In the genomic region with DNA sequence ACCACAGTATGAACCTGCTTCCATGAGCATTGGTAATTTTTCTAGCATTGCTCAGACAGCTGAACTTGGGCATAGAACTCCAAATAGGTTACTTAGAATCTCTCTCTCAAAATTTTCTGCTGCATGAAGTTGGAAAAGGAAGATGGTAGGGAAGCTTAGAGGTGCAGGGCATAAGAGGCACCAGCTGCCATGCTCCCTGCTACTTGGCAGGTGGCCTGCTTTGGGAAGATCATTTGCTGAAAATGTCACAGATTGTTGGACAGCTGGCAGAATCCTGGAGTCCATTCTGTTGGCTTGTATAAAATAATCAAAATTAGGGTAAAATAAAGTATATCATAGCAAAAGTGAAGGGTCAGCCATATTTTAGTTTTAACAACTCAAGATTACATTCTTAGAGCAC, we compare ENCODE assay signal across 18 mouse cellular contexts.
DNase-seq lines count a peak whose midpoint lies in the region; ATAC-seq and TF ChIP-seq lines count a peak whose summit lies in the region.
"Had no signal": no experiment of that assay in that cellular context is flagged by ENCODE, and none has a peak within 500 bp of the region (broad histone marks: within the 10 kb centered on the region; RNA-seq: fewer than 3 reads in every experiment).

No protein-coding gene starts in this region.

- no peak for DNase-seq in forebrain, embryonic 10.5 days (ENCODE audit: extremely low spot score, low spot score)
- peak; percentile 87 for DNase-seq in brain, embryonic 14.5 days (ENCODE audit: low read depth)
- peak; percentile 92 for DNase-seq in cerebellum, adult 8-10 months
- peak in 1 of 2 experiments; percentile 40 for DNase-seq in layer of hippocampus, adult 2 months (ENCODE audit: low spot score in 2 of 2)
- no peak for DNase-seq in thymus, adult 18-20 months
- DNase-seq: gastrocnemius, postnatal 36 days; heart, postnatal 36 days; right cerebral cortex, postnatal 4 days had no signal

- H3K4me2 ChIP-seq in forebrain, embryonic 16.5 days (ENCODE audit: low read length): no peak overlapping the region
- H3K4me2 ChIP-seq in kidney, embryonic 14.5 days (replicated peaks; ENCODE audit: low read depth, low read length): no peak overlapping the region
- H3K4me2 ChIP-seq: embryonic facial prominence, embryonic 15.5 days; heart, embryonic 12.5 days; limb, embryonic 12.5 days; midbrain, embryonic 15.5 days; neural tube, embryonic 12.5 days had no signal

- H3K9ac ChIP-seq in forebrain, embryonic 16.5 days (replicated peaks; ENCODE audit: low read depth, low read length): no peak overlapping the region
- H3K9ac ChIP-seq in kidney, embryonic 14.5 days (ENCODE audit: low read depth, low read length): no peak overlapping the region
- H3K9ac ChIP-seq: embryonic facial prominence, embryonic 15.5 days; heart, embryonic 12.5 days; limb, embryonic 12.5 days; liver, embryonic 14.5 days; midbrain, embryonic 15.5 days; neural tube, embryonic 12.5 days had no signal

- 0 out of 2 replicates have a peak, but pooled peaks have one; percentile 42 for ATAC-seq in forebrain, embryonic 16.5 days
- no peak for ATAC-seq in erythroblast, adult 5-6 weeks (replicated peaks; ENCODE audit: low FRiP score, poor library complexity, severe bottlenecking)
- ATAC-seq in kidney, embryonic 14.5 days (ENCODE audit: low FRiP score, low TSS enrichment): no peak
- ATAC-seq: midbrain, embryonic 15.5 days had no signal

- no peak for TF ChIP-seq CTCF in brain, embryonic 14.5 days (IDR thresholded peaks at IDR 0.05; ENCODE audit: borderline replicate concordance, extremely low read depth, insufficient read depth, insufficient read length)
- TF ChIP-seq CTCF in layer of hippocampus, adult 2 months (conservative IDR thresholded peaks at IDR 0.05): no peak

- no peak overlapping the region for H3K4me3 ChIP-seq in forebrain, embryonic 16.5 days (replicated peaks; ENCODE audit: low read length)
- H3K4me3 ChIP-seq in forebrain, embryonic 10.5 days: no peak overlapping the region
- no peak overlapping the region for H3K4me3 ChIP-seq in layer of hippocampus, adult 2 months
- no peak overlapping the region for H3K4me3 ChIP-seq in kidney, embryonic 14.5 days (ENCODE audit: low read length)
- H3K4me3 ChIP-seq: embryonic facial prominence, embryonic 15.5 days; heart, embryonic 12.5 days; left cerebral cortex, adult 2 months; limb, embryonic 12.5 days; midbrain, embryonic 15.5 days; neural tube, embryonic 12.5 days had no signal

- H3K27me3 ChIP-seq in forebrain, embryonic 16.5 days (replicated peaks; ENCODE audit: control insufficient read depth, insufficient read depth, low read length): no peaks in the 10 kb centered on the region
- no peaks in the 10 kb centered on the region for H3K27me3 ChIP-seq in forebrain, embryonic 10.5 days (ENCODE audit: poor library complexity, severe bottlenecking)
- H3K27me3 ChIP-seq in kidney, embryonic 14.5 days (ENCODE audit: control insufficient read depth, insufficient read depth, low read length): no peaks in the 10 kb centered on the region
- H3K27me3 ChIP-seq: embryonic facial prominence, embryonic 15.5 days; heart, embryonic 12.5 days; limb, embryonic 12.5 days; midbrain, embryonic 15.5 days; neural tube, embryonic 12.5 days had no signal

- no peak for TF ChIP-seq POLR2A in brain, embryonic 14.5 days (IDR thresholded peaks at IDR 0.05; ENCODE audit: borderline replicate concordance, extremely low read depth, insufficient read depth, insufficient read length, poor library complexity, severe bottlenecking)

- H3K36me3 ChIP-seq in forebrain, embryonic 16.5 days (ENCODE audit: control insufficient read depth, insufficient read depth): no peaks in the 10 kb centered on the region
- no peaks in the 10 kb centered on the region for H3K36me3 ChIP-seq in forebrain, embryonic 10.5 days (replicated peaks)
- H3K36me3 ChIP-seq in kidney, embryonic 14.5 days (ENCODE audit: control insufficient read depth, insufficient read depth, low read length): no peaks in the 10 kb centered on the region
- H3K36me3 ChIP-seq: embryonic facial prominence, embryonic 15.5 days; heart, embryonic 12.5 days; limb, embryonic 12.5 days; midbrain, embryonic 15.5 days; neural tube, embryonic 12.5 days had no signal

- H3K4me1 ChIP-seq in forebrain, embryonic 16.5 days (replicated peaks; ENCODE audit: control insufficient read depth, insufficient read depth, low read length): 0 out of 2 replicates have a peak, but pooled peaks cover 4% of the 10 kb centered on the region
- no peaks in the 10 kb centered on the region for H3K4me1 ChIP-seq in forebrain, embryonic 10.5 days
- no peaks in the 10 kb centered on the region for H3K4me1 ChIP-seq in kidney, embryonic 14.5 days (ENCODE audit: control insufficient read depth, insufficient read depth, low read length)
- H3K4me1 ChIP-seq: heart, embryonic 12.5 days; midbrain, embryonic 15.5 days; neural tube, embryonic 12.5 days had no signal

- no peaks in the 10 kb centered on the region for H3K9me3 ChIP-seq in forebrain, embryonic 16.5 days (ENCODE audit: control insufficient read depth, low read length)
- no peaks in the 10 kb centered on the region for H3K9me3 ChIP-seq in forebrain, embryonic 10.5 days
- no peaks in the 10 kb centered on the region for H3K9me3 ChIP-seq in kidney, embryonic 14.5 days (ENCODE audit: control insufficient read depth, low read length)
- H3K9me3 ChIP-seq: embryonic facial prominence, embryonic 15.5 days; heart, embryonic 12.5 days; limb, embryonic 12.5 days; midbrain, embryonic 15.5 days; neural tube, embryonic 12.5 days had no signal

- no peak overlapping the region for H3K27ac ChIP-seq in forebrain, embryonic 16.5 days (ENCODE audit: low read length)
- H3K27ac ChIP-seq in forebrain, embryonic 10.5 days: no peak overlapping the region
- H3K27ac ChIP-seq in layer of hippocampus, adult 2 months: peak overlapping the region; percentile 56
- no peak overlapping the region for H3K27ac ChIP-seq in kidney, embryonic 14.5 days (ENCODE audit: low read depth, low read length)
- H3K27ac ChIP-seq: embryonic facial prominence, embryonic 15.5 days; left cerebral cortex, adult 2 months; limb, embryonic 12.5 days; liver, embryonic 14.5 days; midbrain, embryonic 15.5 days; neural tube, embryonic 12.5 days had no signal

Comparison
In these comparisons a context has a peak if more than half of its experiments do, and no peak if none do; other contexts are left out.
1. DNase-seq: peak in brain, embryonic 14.5 days (single experiment) and cerebellum, adult 8-10 months (single experiment); none in forebrain, embryonic 10.5 days (single experiment) and thymus, adult 18-20 months (0 of 2).